Mouse (Mus musculus): ENCODE results near the gene Vps4b. TPM values are rescaled to one million over a fixed set of nuclear protein-coding genes. Genes with fewer than 3 reads are reported as not detected.

Gene Vps4b
- total RNA-seq, 2 experiments from 2014 or later = 32.0 to 32.7 TPM

Other genes with a start within 250 kb of the Vps4b start
- 3.6 and 6.7 TPM in 2 replicates for gene Bcl2, start 82.5 kb downstream of the Vps4b start, total RNA-seq (2015; ENCODE audit: low replicate concordance)
- gene Bcl2, start 82.5 kb downstream of the Vps4b start, total RNA-seq (2017; ENCODE audit: low replicate concordance) = 1.1 and 1.9 TPM in 2 replicates
- 1.4 and 4.2 TPM in 2 replicates for gene Kdsr, start 37.0 kb downstream of the Vps4b start, total RNA-seq (2015; ENCODE audit: low replicate concordance)
- gene Kdsr, start 37.0 kb downstream of the Vps4b start, total RNA-seq (2017; ENCODE audit: low replicate concordance) = 5.6 and 12.9 TPM in 2 replicates
- gene Serpinb5, start 64.4 kb upstream of the Vps4b start, total RNA-seq (2015; ENCODE audit: low replicate concordance) = not detected in 2 replicates
- gene Serpinb5, start 64.4 kb upstream of the Vps4b start, total RNA-seq (2017; ENCODE audit: low replicate concordance) = not detected in 2 replicates
- gene Serpinb12, start 137.7 kb upstream of the Vps4b start, total RNA-seq (2015; ENCODE audit: low replicate concordance) = not detected in 2 replicates
- gene Serpinb12, start 137.7 kb upstream of the Vps4b start, total RNA-seq (2017; ENCODE audit: low replicate concordance) = not detected in 2 replicates
- not detected in 2 replicates for gene Serpinb13, start 184.3 kb upstream of the Vps4b start, total RNA-seq (2015; ENCODE audit: low replicate concordance)
- gene Serpinb13, start 184.3 kb upstream of the Vps4b start, total RNA-seq (2017; ENCODE audit: low replicate concordance) = not detected in 2 replicates